Mouse (Mus musculus) testis, adult 2 months (tissue): ENCODE data around the gene Mms19.

Source experiments
- CTCF ChIP-seq: fragments of 200-500 bp; IDR thresholded peaks from 2 replicates; pipeline ENCODE4 v1.5.1; 2012; ENCODE audit warnings: low read depth, mild to moderate bottlenecking, inconsistent platforms, low read length, moderate library complexity; ENCODE audit not compliant: control insufficient read depth, insufficient read depth, insufficient replicate concordance
- POLR2A ChIP-seq: fragments of 200-500 bp; IDR thresholded peaks from 2 replicates; pipeline ENCODE4 v1.6.1; 2012; ENCODE audit warnings: low read depth, mild to moderate bottlenecking, inconsistent platforms, low read length, moderate library complexity; ENCODE audit not compliant: control insufficient read depth

DNA sequence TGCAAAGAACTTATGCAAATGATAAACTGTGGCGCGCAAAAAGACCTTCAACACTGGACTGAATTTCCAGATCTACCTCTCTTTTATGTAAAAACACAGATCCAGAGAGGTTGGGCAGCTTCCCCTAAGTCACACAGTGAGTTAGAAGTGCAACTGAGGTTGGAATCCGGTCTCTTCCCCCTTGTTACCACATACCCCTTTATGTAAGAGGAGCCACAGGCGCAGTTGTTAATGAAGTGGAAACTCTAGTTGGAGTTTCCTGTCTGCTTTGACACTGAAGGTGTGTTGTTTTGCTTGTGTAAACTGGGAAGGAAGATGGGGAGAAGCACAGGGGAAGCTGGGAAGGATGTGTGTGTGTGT lies 1.8 kb upstream of the Mms19 start:
- TF ChIP-seq CTCF (no peak), POLR2A (no peak)
